Mouse (Mus musculus) forebrain, embryonic 14.5 days (tissue): ENCODE measurements around the gene Rpp38. TPM values are rescaled to one million over a fixed set of nuclear protein-coding genes. Genes with fewer than 3 reads are reported as not detected.

Source experiments
- ATAC-seq: fragments of 200-750 bp; cut with Nextera tagmentation; 2 replicates; pipeline ENCODE4 v1.8.0; 2017; ENCODE audit warnings: mild to moderate bottlenecking, moderate library complexity
- DNase-seq: peaks from one replicate; pipeline ENCODE4 v3.0.0-alpha.2; 2015; ENCODE audit warnings: low spot score
- H3K27ac ChIP-seq: fragments of 300-500 bp; sonication (generic); 2 replicates; pipeline ENCODE4 v1.5.1; 2014; ENCODE audit warnings: low read depth, mild to moderate bottlenecking, control low read depth, low read length, moderate library complexity
- H3K27me3 ChIP-seq: fragments of 300-500 bp; sonication (generic); replicated peaks from 2 replicates; pipeline ENCODE4 v1.6.1; 2014; ENCODE audit warnings: low read length, control low read depth, mixed read lengths; ENCODE audit not compliant: control insufficient read depth, insufficient read depth
- H3K36me3 ChIP-seq: fragments of 300-500 bp; sonication (generic); 2 replicates; pipeline ENCODE4 v1.6.1; 2014; ENCODE audit warnings: low read length, control low read depth; ENCODE audit not compliant: control insufficient read depth, insufficient read depth
- H3K4me1 ChIP-seq: fragments of 300-500 bp; sonication (generic); 2 replicates; pipeline ENCODE4 v1.6.1; 2014; ENCODE audit warnings: antibody characterized with exemption, low read length, control low read depth; ENCODE audit not compliant: control insufficient read depth, insufficient read depth
- H3K4me2 ChIP-seq: fragments of 300-500 bp; sonication (generic); 2 replicates; pipeline ENCODE4 v1.6.1; 2014; ENCODE audit warnings: mild to moderate bottlenecking, control low read depth, low read length
- H3K4me3 ChIP-seq: fragments of 300-500 bp; sonication (generic); 2 replicates; pipeline ENCODE4 v1.5.1; 2014; ENCODE audit warnings: low read depth, low read length, control low read depth
- H3K9ac ChIP-seq: fragments of 300-500 bp; sonication (generic); 2 replicates; pipeline ENCODE4 v1.6.1; 2014; ENCODE audit warnings: mild to moderate bottlenecking, low read length, control low read depth, moderate library complexity
- H3K9me3 ChIP-seq: fragments of 300-500 bp; sonication (generic); replicated peaks from 2 replicates; pipeline ENCODE4 v1.6.1; 2016; ENCODE audit warnings: low read length, control low read depth, mixed read lengths; ENCODE audit not compliant: control insufficient read depth
- WGBS: fragments of 180-500 bp; shearing (Covaris S2); extraction: QIAGEN DNeasy Blood & Tissue Kit; methylation state at CpG from one replicate; pipeline ENCODE4 v1.1.7; 2014; 5-methylcytosine and 5-hydroxymethylcytosine counted together
- polyA plus RNA-seq: library from polyadenylated mRNA; unstranded; fragments of >200 nt; fragmentation: Nextera tagmentation; extraction: Ambion mirVana; gene quantifications from 2 replicates; pipeline ENCODE4 v1.2.1, GENCODE M21; 2014

Gene Rpp38
- polyA plus RNA-seq, 1 experiment from 2014 or later = 19.4 TPM

- no peaks in the 10 kb centered on the region for H3K9me3 ChIP-seq
- no peaks in the 10 kb centered on the region for H3K36me3 ChIP-seq
- H3K27ac ChIP-seq = no peak within 1 kb of the TSS
- H3K4me3 ChIP-seq = peak within 1 kb of the TSS; percentile 17
- H3K4me1 ChIP-seq = peaks cover 13% of the 10 kb centered on the region
- H3K9ac ChIP-seq = peak within 1 kb of the TSS; percentile 42
- peak within 1 kb of the TSS; percentile 57 for H3K4me2 ChIP-seq
- H3K27me3 ChIP-seq = 0 out of 2 replicates have a peak, but pooled peaks cover 3% of the 10 kb centered on the region
- 3% methylated on average over 20 of the region's 20 CpGs for WGBS
- no peak; the same call in 1 of the 2 replicates for ATAC-seq
- peak; percentile 78 for DNase-seq
These were observed 3.3 kb upstream of the Rpp38 start, which contains the start of gene Acbd7 for GRCm38 (mm10) chr2:3335611-3336301. Acbd7 (plus strand) TSS chr2:3336168.

- peaks cover 5% of the 10 kb centered on the region; the same call in 1 of the 2 replicates for H3K36me3 ChIP-seq
- 91% methylated on average over 12 of the region's 12 CpGs for WGBS
- no peak overlapping the region for H3K4me3 ChIP-seq
- H3K4me2 ChIP-seq = no peak overlapping the region
- H3K27me3 ChIP-seq = 0 out of 2 replicates have a peak, but pooled peaks cover 3% of the 10 kb centered on the region
- ATAC-seq = no peak
- H3K9me3 ChIP-seq = no peaks in the 10 kb centered on the region
- no peak overlapping the region for H3K27ac ChIP-seq
- peaks cover 13% of the 10 kb centered on the region for H3K4me1 ChIP-seq
- no peak for DNase-seq
- H3K9ac ChIP-seq = no peak overlapping the region
These were observed 1.3 kb upstream of the Rpp38 start for GRCm38 (mm10) chr2:3333761-3334160.

- peaks cover 18% of the 10 kb centered on the region for H3K36me3 ChIP-seq
- H3K9me3 ChIP-seq = no peaks in the 10 kb centered on the region
- H3K4me2 ChIP-seq = peak overlapping the region; percentile 60
- 0 out of 2 replicates have a peak, but pooled peaks cover 3% of the 10 kb centered on the region for H3K27me3 ChIP-seq
- whole genome bisulfite sequencing = 2% methylated on average over 20 of the region's 21 CpGs
- peaks cover 13% of the 10 kb centered on the region for H3K4me1 ChIP-seq
- peak overlapping the region; percentile 63 for H3K4me3 ChIP-seq
- H3K27ac ChIP-seq = peak overlapping the region; percentile 69
- ATAC-seq (no peak), DNase-seq (no peak)
- peak overlapping the region; percentile 71 for H3K9ac ChIP-seq
These were observed 387 bp downstream of the Rpp38 start for GRCm38 (mm10) chr2:3332056-3332455.

- Histone ChIP-seq H3K9me3 (no peaks in the 10 kb centered on the region), H3K4me1 (peaks cover 13% of the 10 kb centered on the region), H3K4me2 (peak overlapping the region; percentile 60), H3K36me3 (peaks cover 25% of the 10 kb centered on the region), H3K27me3 (0 out of 2 replicates have a peak, but pooled peaks cover 3% of the 10 kb centered on the region), H3K27ac (no peak overlapping the region), H3K9ac (peak overlapping the region; percentile 71), H3K4me3 (peak overlapping the region; percentile 63)
- 85% methylated on average over 5 of the region's 5 CpGs for WGBS
- no peak for DNase-seq
- no peak for ATAC-seq
These were observed 1.3 kb downstream of the Rpp38 start for GRCm38 (mm10) chr2:3331071-3331703.

- H3K4me1 ChIP-seq = peaks cover 7% of the 10 kb centered on the region
- WGBS = 29% methylated on average over 1 of the region's 1 CpGs
- no peaks in the 10 kb centered on the region for H3K27me3 ChIP-seq
- no peak overlapping the region for H3K4me2 ChIP-seq
- DNase-seq (peak; percentile 44), ATAC-seq (no peak)
- no peak overlapping the region for H3K27ac ChIP-seq
- H3K4me3 ChIP-seq = no peak overlapping the region
- no peaks in the 10 kb centered on the region for H3K9me3 ChIP-seq
- H3K9ac ChIP-seq = no peak overlapping the region
- H3K36me3 ChIP-seq = peaks cover 56% of the 10 kb centered on the region
These were observed 5.1 kb downstream of the Rpp38 start for GRCm38 (mm10) chr2:3327351-3327750.

GRCm38 (mm10) chr2:3326547-3326946 is 5.9 kb downstream of the Rpp38 start:
- Histone ChIP-seq H3K9ac (no peak overlapping the region), H3K9me3 (no peaks in the 10 kb centered on the region), H3K36me3 (peaks cover 61% of the 10 kb centered on the region), H3K4me2 (no peak overlapping the region), H3K4me3 (no peak overlapping the region), H3K4me1 (peaks cover 7% of the 10 kb centered on the region), H3K27me3 (no peaks in the 10 kb centered on the region), H3K27ac (no peak overlapping the region)
- DNase-seq = no peak
- WGBS = 87% methylated on average over 1 of the region's 1 CpGs
- no peak for ATAC-seq

- Histone ChIP-seq H3K36me3 (peaks cover 76% of the 10 kb centered on the region), H3K4me3 (no peak overlapping the region), H3K4me1 (no peaks in the 10 kb centered on the region), H3K27ac (no peak overlapping the region), H3K27me3 (no peaks in the 10 kb centered on the region), H3K9me3 (no peaks in the 10 kb centered on the region), H3K4me2 (no peak overlapping the region), H3K9ac (no peak overlapping the region)
- no peak for ATAC-seq
- DNase-seq = no peak
- WGBS = 93% methylated on average over 7 of the region's 7 CpGs
These were observed 7.9 kb downstream of the Rpp38 start for GRCm38 (mm10) chr2:3324381-3325130.

- Histone ChIP-seq H3K9me3 (no peaks in the 10 kb centered on the region), H3K4me1 (no peaks in the 10 kb centered on the region), H3K9ac (no peak overlapping the region), H3K4me2 (no peak overlapping the region), H3K27ac (no peak overlapping the region), H3K4me3 (no peak overlapping the region), H3K27me3 (no peaks in the 10 kb centered on the region), H3K36me3 (peaks cover 74% of the 10 kb centered on the region)
- DNase-seq (no peak), ATAC-seq (no peak)
- WGBS = 92% methylated on average over 2 of the region's 2 CpGs
These were observed 9.3 kb downstream of the Rpp38 start for GRCm38 (mm10) chr2:3323132-3323531.
